Mouse (Mus musculus) CH12.LX (cell line): Measurements from ENCODE around the gene Vps37d. TPM values are rescaled to one million over a fixed set of nuclear protein-coding genes. Genes with fewer than 3 reads are reported as not detected.
A peak's percentile ranks its signal among the peaks of the same experiment; 100 is the strongest.

ENCODE experiments used
- DNase-seq: peaks from one replicate; pipeline ENCODE4 v3.0.0-alpha.2; 2013; ENCODE audit errors: extremely low read depth
- H3K27ac ChIP-seq: 2 replicates; pipeline ENCODE4 v1.5.1; 2012; ENCODE audit warnings: low read depth, mild to moderate bottlenecking, control low read depth, moderate library complexity; ENCODE audit not compliant: insufficient read depth
- H3K27me3 ChIP-seq: replicated peaks from 2 replicates; pipeline ENCODE3; 2012; ENCODE audit warnings: inconsistent platforms
- H3K36me3 ChIP-seq, 2 experiments: replicated peaks in 1 of 2; 2 replicates each; pipeline versions ENCODE3 to v1.6.1; 2012; ENCODE audit warnings: inconsistent platforms in 1 of 2, low read length in 1 of 2, mild to moderate bottlenecking in 1 of 2, mixed read lengths in 1 of 2, moderate library complexity in 1 of 2; ENCODE audit not compliant: control insufficient read depth in 1 of 2, insufficient read depth in 1 of 2
- H3K4me1 ChIP-seq, 2 experiments: 2 replicates each; pipeline ENCODE4 v1.6.1; 2012; ENCODE audit warnings: inconsistent platforms in 1 of 2, moderate library complexity in 1 of 2; ENCODE audit not compliant: insufficient read depth in 2 of 2, control insufficient read depth in 1 of 2
- H3K4me2 ChIP-seq: 2 replicates; pipeline ENCODE4 v1.6.1; 2012; ENCODE audit warnings: low read depth, mild to moderate bottlenecking, control low read depth; ENCODE audit not compliant: poor library complexity, insufficient read depth, severe bottlenecking
- H3K4me3 ChIP-seq, 3 experiments: fragments of 150-350 bp in 1 of 3; sonication (generic) in 1 of 3; replicated peaks in 1 of 3; 2 replicates each; pipeline versions ENCODE3 to v1.5.1; 2011 to 2012; ENCODE audit warnings: low read depth in 2 of 3, low read length in 2 of 3, mild to moderate bottlenecking in 2 of 3, moderate library complexity in 2 of 3, control low read depth in 1 of 3, improper control_type of control experiment in 1 of 3, inconsistent platforms in 1 of 3, mixed read lengths in 1 of 3; ENCODE audit not compliant: poor library complexity in 1 of 3
- H3K79me2 ChIP-seq: replicated peaks from 2 replicates; pipeline ENCODE4 v1.6.1; 2012; ENCODE audit warnings: mild to moderate bottlenecking, moderate library complexity; ENCODE audit not compliant: control insufficient read depth, poor library complexity, insufficient read depth, severe bottlenecking; ENCODE audit errors: extremely low read depth
- H3K9ac ChIP-seq: 2 replicates; pipeline ENCODE4 v1.6.1; 2012; ENCODE audit warnings: low read depth, mild to moderate bottlenecking, control low read depth, moderate library complexity; ENCODE audit not compliant: insufficient read depth
- H3K9me3 ChIP-seq: replicated peaks from 2 replicates; pipeline ENCODE3; 2012; ENCODE audit warnings: low read length, inconsistent platforms, mixed read lengths
- BHLHE40 ChIP-seq: IDR thresholded peaks from 2 replicates; pipeline ENCODE4 v1.6.1; 2011; ENCODE audit warnings: mild to moderate bottlenecking, low read depth, low read length, improper control_type of control experiment
- CHD1 ChIP-seq: IDR thresholded peaks from 2 replicates; pipeline ENCODE4 v1.6.1; 2012; ENCODE audit warnings: low read depth, low read length, improper control_type of control experiment, inconsistent platforms
- CHD2 ChIP-seq: IDR thresholded peaks from 2 replicates; pipeline ENCODE4 v1.6.1; 2011; ENCODE audit warnings: low read length, improper control_type of control experiment
- CTCF ChIP-seq, 2 experiments: IDR thresholded peaks in 1 of 2; conservative IDR thresholded peaks in 1 of 2; 2 replicates each; pipeline ENCODE4 v1.5.1; 2011 to 2012; ENCODE audit warnings: low read depth in 2 of 2, low read length in 2 of 2, improper control_type of control experiment in 1 of 2, inconsistent platforms in 1 of 2, mild to moderate bottlenecking in 1 of 2, moderate library complexity in 1 of 2
- E2F4 ChIP-seq: IDR thresholded peaks from 2 replicates; pipeline ENCODE4 v1.6.1; 2011; ENCODE audit warnings: low read depth, low read length, improper control_type of control experiment; ENCODE audit not compliant: insufficient replicate concordance
- ELF1 ChIP-seq: IDR thresholded peaks from 2 replicates; pipeline ENCODE4 v1.6.1; 2014; ENCODE audit warnings: low read depth, mild to moderate bottlenecking, inconsistent platforms, low read length, improper control_type of control experiment
- EP300 ChIP-seq: IDR thresholded peaks from 2 replicates; pipeline ENCODE4 v1.6.1; 2011; ENCODE audit warnings: low read length, improper control_type of control experiment
- ETS1 ChIP-seq: conservative IDR thresholded peaks from 2 replicates; pipeline ENCODE4 v1.6.1; 2012; ENCODE audit warnings: low read depth, mild to moderate bottlenecking, inconsistent platforms, low read length, improper control_type of control experiment, moderate library complexity
- GABPA ChIP-seq: IDR thresholded peaks from 2 replicates; pipeline ENCODE4 v1.6.1; 2012; ENCODE audit warnings: low read depth, low read length, improper control_type of control experiment, inconsistent platforms; ENCODE audit not compliant: insufficient replicate concordance
- HCFC1 ChIP-seq: IDR thresholded peaks from 2 replicates; pipeline ENCODE4 v1.6.1; 2012; ENCODE audit warnings: low read depth, mild to moderate bottlenecking, inconsistent platforms, low read length, improper control_type of control experiment
- IRF4 ChIP-seq: IDR thresholded peaks from 2 replicates; pipeline ENCODE4 v1.6.1; 2014; ENCODE audit warnings: low read depth, mild to moderate bottlenecking, inconsistent platforms, low read length, improper control_type of control experiment
- JUN ChIP-seq: IDR thresholded peaks from 2 replicates; pipeline ENCODE4 v1.6.1; 2011; ENCODE audit warnings: low read depth, mild to moderate bottlenecking, low read length, improper control_type of control experiment, moderate library complexity; ENCODE audit not compliant: insufficient read depth
- JUND ChIP-seq: conservative IDR thresholded peaks from 2 replicates; pipeline ENCODE4 v1.6.1; 2011; ENCODE audit warnings: low read depth, low read length, improper control_type of control experiment
- KAT2A ChIP-seq: IDR thresholded peaks from 2 replicates; pipeline ENCODE4 v1.6.1; 2012; ENCODE audit warnings: low read length, improper control_type of control experiment, inconsistent platforms; ENCODE audit not compliant: insufficient replicate concordance
- MAX ChIP-seq: IDR thresholded peaks from 2 replicates; pipeline ENCODE4 v1.6.1; 2011; ENCODE audit warnings: low read length, improper control_type of control experiment
- MAZ ChIP-seq: IDR thresholded peaks from 2 replicates; pipeline ENCODE4 v1.6.1; 2012; ENCODE audit warnings: low read depth, mild to moderate bottlenecking, inconsistent platforms, low read length, improper control_type of control experiment, moderate library complexity
- MEF2A ChIP-seq: IDR thresholded peaks from 2 replicates; pipeline ENCODE4 v1.6.1; 2014; ENCODE audit warnings: low read depth, mild to moderate bottlenecking, inconsistent platforms, low read length, improper control_type of control experiment, borderline replicate concordance
- MXI1 ChIP-seq: IDR thresholded peaks from 2 replicates; pipeline ENCODE4 v1.6.1; 2011; ENCODE audit warnings: mild to moderate bottlenecking, low read depth, low read length, improper control_type of control experiment
- MYC ChIP-seq: IDR thresholded peaks from 2 replicates; pipeline ENCODE4 v1.6.1; 2011; ENCODE audit warnings: low read depth, mild to moderate bottlenecking, improper control_type of control experiment, low read length
- NELFE ChIP-seq: IDR thresholded peaks from 2 replicates; pipeline ENCODE4 v1.6.1; 2011; ENCODE audit warnings: low read depth, low read length, improper control_type of control experiment
- NRF1 ChIP-seq: IDR thresholded peaks from 2 replicates; pipeline ENCODE4 v1.6.1; 2014; ENCODE audit warnings: low read depth, mild to moderate bottlenecking, inconsistent platforms, low read length, improper control_type of control experiment, moderate library complexity
- PAX5 ChIP-seq: IDR thresholded peaks from 2 replicates; pipeline ENCODE4 v1.6.1; 2012; ENCODE audit warnings: low read length, inconsistent platforms, mixed read lengths
- POLR2A ChIP-seq: IDR thresholded peaks from 2 replicates; pipeline ENCODE4 v1.6.1; 2011; ENCODE audit warnings: low read depth, mild to moderate bottlenecking, improper control_type of control experiment, low read length
- POLR2AphosphoS2 ChIP-seq: IDR thresholded peaks from 2 replicates; pipeline ENCODE4 v1.6.1; 2011; ENCODE audit warnings: low read depth, low read length, improper control_type of control experiment
- RAD21 ChIP-seq: IDR thresholded peaks from 2 replicates; pipeline ENCODE4 v1.6.1; 2011; ENCODE audit warnings: low read depth, mild to moderate bottlenecking, low read length, improper control_type of control experiment, moderate library complexity
- RCOR1 ChIP-seq: conservative IDR thresholded peaks from 2 replicates; pipeline ENCODE4 v1.6.1; 2012; ENCODE audit warnings: low read depth, mild to moderate bottlenecking, inconsistent platforms, low read length, improper control_type of control experiment
- SIN3A ChIP-seq: IDR thresholded peaks from 2 replicates; pipeline ENCODE4 v1.6.1; 2012; ENCODE audit warnings: low read length, improper control_type of control experiment, inconsistent platforms
- SMC3 ChIP-seq: IDR thresholded peaks from 2 replicates; pipeline ENCODE4 v1.6.1; 2011; ENCODE audit warnings: low read depth, low read length, improper control_type of control experiment
- TBP ChIP-seq: conservative IDR thresholded peaks from 2 replicates; pipeline ENCODE4 v1.6.1; 2011; ENCODE audit warnings: low read depth, low read length, improper control_type of control experiment
- TCF12 ChIP-seq: IDR thresholded peaks from 2 replicates; pipeline ENCODE4 v1.6.1; 2014; ENCODE audit warnings: low read depth, mild to moderate bottlenecking, inconsistent platforms, low read length, improper control_type of control experiment
- UBTF ChIP-seq: IDR thresholded peaks from 2 replicates; pipeline ENCODE4 v1.6.1; 2012; ENCODE audit warnings: low read depth, mild to moderate bottlenecking, inconsistent platforms, low read length, improper control_type of control experiment, moderate library complexity
- USF1 ChIP-seq: IDR thresholded peaks from 2 replicates; pipeline ENCODE4 v1.6.1; 2014; ENCODE audit warnings: low read depth, mild to moderate bottlenecking, inconsistent platforms, low read length, improper control_type of control experiment
- USF2 ChIP-seq: conservative IDR thresholded peaks from 2 replicates; pipeline ENCODE4 v1.6.1; 2011; ENCODE audit warnings: low read depth, low read length, improper control_type of control experiment
- ZC3H11A ChIP-seq: IDR thresholded peaks from 2 replicates; pipeline ENCODE4 v1.6.1; 2012; ENCODE audit warnings: low read depth, mild to moderate bottlenecking, inconsistent platforms, low read length, improper control_type of control experiment
- ZKSCAN1 ChIP-seq: IDR thresholded peaks from 2 replicates; pipeline ENCODE4 v1.6.1; 2012; ENCODE audit warnings: low read depth, inconsistent platforms, low read length, improper control_type of control experiment, borderline replicate concordance
- ZNF384 ChIP-seq: IDR thresholded peaks from 2 replicates; pipeline ENCODE4 v1.6.1; 2012; ENCODE audit warnings: low read depth, low read length, improper control_type of control experiment, inconsistent platforms
- dilution Hi-C: fragments of 300-500 bp; cut with MboI; formaldehyde crosslinking; loops from 2 replicates; pipeline ENCODE4 v1.14.3; 2020; ENCODE audit warnings: low sequenced_read_pairs; ENCODE audit not compliant: extremely low pct_unique_long_range_greater_than_20kb, extremely low pct_ligation_motif_present
- in situ Hi-C: fragments of 300-500 bp; cut with MboI; formaldehyde crosslinking; loops from 3 replicates; pipeline ENCODE4 v1.14.3; 2019; ENCODE audit warnings: low sequenced_read_pairs, low pct_ligation_motif_present, low pct_unique_long_range_greater_than_20kb, mixed read lengths
- polyA plus RNA-seq: library from polyadenylated mRNA; unstranded; fragments of >175 nt; gene quantifications from 2 replicates; pipeline ENCODE4 v1.2.1, GENCODE M21; 2012; ENCODE audit warnings: low read depth; ENCODE audit not compliant: insufficient read length
- total RNA-seq, 2 experiments: library from RNA; depleted of rRNA; stranded (reverse); fragments of 300-350 nt in 1 of 2; fragments of >200 nt in 1 of 2; gene quantifications; 2 replicates each; pipeline ENCODE4 v1.2.3; 2012 to 2014

The Vps37d gene
- total RNA-seq (2012; rRNA removed), result 0.64 and 0.80 TPM in 2 replicates
- total RNA-seq (2014; rRNA removed), result 0.20 and 0.56 TPM in 2 replicates
- 0.40 TPM in 1 of 2 replicates, not detected in the other for polyA plus RNA-seq

DNA sequence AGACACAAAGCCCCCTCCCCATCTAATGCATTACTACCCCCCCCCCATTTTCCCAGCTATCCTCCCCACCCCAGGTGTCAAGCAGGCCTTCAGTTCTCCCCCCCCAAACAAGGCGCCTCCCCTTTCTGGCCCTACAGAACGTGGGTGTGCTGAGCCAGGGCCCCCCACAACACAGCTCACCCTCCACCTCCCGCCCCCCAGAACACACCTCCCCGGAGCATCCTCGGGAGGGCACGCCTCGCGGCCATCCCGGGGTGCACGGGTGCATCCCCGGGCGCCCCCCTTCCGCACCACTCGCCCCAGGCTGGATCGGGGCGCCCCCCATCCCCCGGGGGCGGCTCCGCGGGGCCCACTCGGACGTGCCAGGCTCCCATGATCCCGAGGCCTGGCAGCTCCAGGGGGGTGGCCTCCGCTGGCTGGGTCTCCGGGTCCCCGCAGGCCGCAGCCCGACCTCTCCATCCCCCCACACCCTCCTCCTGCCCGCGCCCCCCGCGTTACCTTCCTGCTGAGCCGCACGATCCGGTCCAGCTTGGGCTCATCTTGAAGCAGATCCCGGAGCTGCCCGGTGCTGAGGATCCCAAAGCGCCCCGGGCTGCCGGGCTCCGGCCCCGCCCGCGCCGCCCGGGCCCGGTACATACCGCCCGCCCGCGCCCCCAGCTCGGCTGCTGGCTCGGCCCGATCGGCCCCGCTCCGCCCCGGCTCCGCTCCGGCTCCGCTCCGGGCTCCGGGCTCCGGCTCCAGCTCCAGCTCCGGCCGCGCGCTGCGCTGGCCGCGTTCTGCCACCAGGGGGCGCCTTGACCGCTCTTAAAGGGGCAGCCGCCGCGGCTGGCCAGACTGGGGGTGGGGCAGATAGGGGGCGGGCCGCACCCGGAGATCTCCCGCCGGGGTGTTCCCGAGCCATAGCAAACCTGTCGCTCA lies at the start of gene Vps37d:
Gene Vps37d, minus strand, starts transcription at position 703 of the 918 bp plus-strand sequence.
- Histone ChIP-seq H3K4me1 (peaks cover 3 to 14% of the 10 kb centered on the region in 2 experiments; a peak in 3 of 4 replicates), H3K9ac (peak within 1 kb of the TSS; percentile 77), H3K27ac (no peak within 1 kb of the TSS), H3K79me2 (no peaks in the 10 kb centered on the region), H3K4me2 (peak within 1 kb of the TSS; percentile 94), H3K4me3 (peak within 1 kb of the TSS; percentile 49 to 65 (median 51)), H3K9me3 (no peaks in the 10 kb centered on the region), H3K27me3 (peaks cover 58% of the 10 kb centered on the region), H3K36me3 (no peaks in the 10 kb centered on the region)
- TF ChIP-seq ZC3H11A (no peak), BHLHE40 (0 out of 2 replicates have a peak, but pooled peaks have one; percentile 10), KAT2A (0 out of 2 replicates have a peak, but pooled peaks have one; percentile 18), USF2 (no peak), MXI1 (no peak), CHD2 (peak; percentile 84), JUN (no peak), E2F4 (no peak), POLR2A (no peak), TCF12 (peak; percentile 40; the same call in 1 of the 2 replicates), ETS1 (no peak), ELF1 (peak; percentile 48; the same call in 1 of the 2 replicates), MAZ (0 out of 2 replicates have a peak, but pooled peaks have one; percentile 46), POLR2AphosphoS2 (no peak), PAX5 (no peak), RAD21 (peak; percentile 37), RCOR1 (no peak), CHD1 (no peak), CTCF (conservative IDR thresholded peaks at IDR 0.05 in 1 of 2, IDR thresholded peaks at IDR 0.05 in 1 of 2; ENCODE audit: low read depth in 2 of 2, low read length in 2 of 2) (peak in 1 of 2 experiments; percentile 86; a peak in 2 of 4 replicates), EP300 (no peak; the same call in 1 of the 2 replicates), IRF4 (peak; percentile 69), SMC3 (peak; percentile 59), GABPA (no peak), NELFE (no peak), HCFC1 (peak; percentile 60; the same call in 1 of the 2 replicates), MYC (no peak), TBP (0 out of 2 replicates have a peak, but pooled peaks have one; percentile 23), ZNF384 (no peak), USF1 (no peak), JUND (no peak), SIN3A (peak; percentile 54; the same call in 1 of the 2 replicates), MEF2A (peak; percentile 53), ZKSCAN1 (no peak), MAX (no peak), UBTF (peak; percentile 93), NRF1 (no peak)
- in situ Hi-C loops, result no loop called here
- peak; percentile 79 for DNase-seq
- dilution Hi-C loops, result no loop called here
